Mouse (Mus musculus): ENCODE measurements around the gene Mcts1.

GRCm38 (mm10) chrX:38600995-38601369, 604 bp downstream of the Mcts1 start:
- TF ChIP-seq POLR2AphosphoS5 (IDR thresholded peaks at IDR 0.05; ENCODE audit: insufficient replicate concordance, low read depth, low read length) (no peak), CTCF (IDR thresholded peaks at IDR 0.05; ENCODE audit: low read depth, low read length) (no peak)
